Mouse (Mus musculus): Measurements from ENCODE around the gene Pigu. TPM values are rescaled to one million over a fixed set of nuclear protein-coding genes. Genes with fewer than 3 reads are reported as not detected.
A peak's percentile ranks its signal among the peaks of the same experiment; 100 is the strongest.

Gene Pigu
- total RNA-seq (2022): 10 to 100 TPM; 25.0 to 28.0 (median 26.5) TPM

GRCm38 (mm10) chr2:155356971-155357591 is at the start of gene Pigu:
Gene Pigu, minus strand, starts transcription at chr2:155357430.
- DNase-seq (ENCODE audit: low spot score): peak; percentile 98

GRCm38 (mm10) chr2:155404635-155405034 is 47.4 kb upstream of the Pigu start:
- no peak for DNase-seq (ENCODE audit: low spot score)

GRCm38 (mm10) chr2:155401926-155402325 is 44.7 kb upstream of the Pigu start:
- no peak for DNase-seq (ENCODE audit: low spot score)

DNA sequence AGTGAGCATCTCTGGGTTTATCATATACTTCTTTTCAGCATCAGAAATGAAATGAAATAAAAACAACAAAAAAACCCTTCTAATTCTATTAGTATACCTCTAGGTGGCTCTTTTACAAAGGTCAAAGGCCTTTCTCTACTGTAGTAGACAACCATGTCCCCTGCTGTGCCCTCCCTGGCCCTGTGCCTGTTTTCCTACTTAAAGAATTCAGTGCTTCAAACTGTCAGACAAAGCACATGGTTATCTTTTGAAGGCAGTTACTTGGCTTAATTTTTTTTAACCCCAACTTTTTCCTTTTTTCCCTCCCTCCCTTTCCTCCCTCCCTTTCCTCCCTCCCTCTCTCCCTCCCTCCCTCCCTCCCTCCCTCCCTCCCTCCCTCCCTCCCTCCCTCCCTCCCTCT is 43.0 kb upstream of the Pigu start:
- DNase-seq (ENCODE audit: low spot score): no peak

DNA sequence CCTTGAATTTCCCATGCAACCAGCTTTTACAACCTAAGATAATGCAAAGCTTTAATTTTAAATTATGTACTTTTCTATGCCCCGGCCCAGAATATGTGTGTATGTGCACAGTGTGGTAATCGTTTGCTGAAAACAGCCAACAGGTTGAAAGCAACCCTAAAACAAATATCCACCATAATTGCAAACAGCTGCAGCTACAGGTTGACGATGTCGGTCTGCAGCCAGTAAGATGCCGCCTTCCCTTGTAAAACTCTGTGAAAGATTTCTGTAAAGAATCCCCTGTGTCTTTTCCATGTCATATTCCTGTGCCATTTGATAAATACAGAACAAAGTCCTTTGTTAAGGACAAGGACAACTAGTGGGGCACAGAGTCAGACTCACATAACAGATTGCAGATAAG is 37.4 kb upstream of the Pigu start:
- DNase-seq (ENCODE audit: low spot score): no peak

DNA sequence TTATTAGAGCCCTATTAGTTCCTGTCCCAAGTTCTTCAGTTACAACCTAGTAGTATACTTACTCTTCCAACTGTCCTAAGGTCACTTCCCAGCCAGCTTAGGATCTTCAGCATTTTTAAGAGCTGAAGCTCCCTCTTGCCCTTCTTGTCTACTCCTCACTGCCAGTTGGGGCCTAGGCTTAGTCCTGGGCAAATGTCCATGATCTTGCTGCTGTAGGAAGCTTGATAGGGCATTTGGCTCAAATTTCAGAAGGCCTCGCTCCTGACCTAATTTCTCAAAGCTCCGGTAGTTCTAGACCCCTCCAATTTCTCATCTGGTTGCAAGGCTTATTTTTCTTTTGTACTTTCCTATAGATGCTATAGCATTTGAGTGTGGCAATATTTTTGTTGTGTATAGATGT is 31.3 kb upstream of the Pigu start:
- no peak for DNase-seq (ENCODE audit: low spot score)

DNA sequence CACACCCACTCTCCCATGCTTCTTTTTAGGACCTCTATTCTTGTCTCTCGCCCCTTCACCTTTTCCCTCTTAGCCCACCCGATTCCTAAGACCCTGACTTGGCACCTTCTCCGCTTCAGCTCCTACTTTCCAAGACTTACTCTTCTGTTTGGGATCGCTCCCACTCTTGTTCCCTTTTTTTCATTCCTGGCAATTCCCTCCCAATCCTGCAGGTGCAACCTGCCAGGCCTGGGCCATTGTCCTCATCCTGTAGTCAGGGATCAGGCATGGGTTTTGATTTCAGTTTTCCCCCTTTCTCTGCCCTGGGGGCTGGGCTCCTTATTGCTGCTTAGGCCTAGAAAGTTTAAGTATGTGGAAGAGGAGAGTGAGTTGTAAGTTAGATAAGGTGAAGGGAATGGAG is 29.8 kb upstream of the Pigu start:
- no peak for DNase-seq (ENCODE audit: low spot score)

DNA sequence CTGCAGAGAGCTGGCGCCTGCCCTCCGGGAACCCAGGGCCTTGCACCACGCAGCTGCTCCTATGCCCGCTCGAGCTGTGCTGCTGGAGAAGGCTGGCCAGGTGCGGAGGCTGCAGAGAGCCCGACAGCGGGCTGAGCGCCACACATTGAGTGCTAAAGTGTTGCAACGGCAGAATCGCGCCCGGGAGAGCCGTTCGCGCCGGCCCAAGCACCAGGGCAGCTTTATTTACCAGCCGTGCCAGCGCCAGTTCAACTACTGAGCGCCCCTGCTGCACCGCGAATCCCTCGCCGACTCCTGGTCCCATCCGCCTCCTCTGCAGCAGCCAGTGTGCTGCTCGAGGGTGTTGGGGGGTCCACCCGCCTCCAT is 29.3 kb upstream of the Pigu start:
- DNase-seq (ENCODE audit: low spot score): no peak

DNA sequence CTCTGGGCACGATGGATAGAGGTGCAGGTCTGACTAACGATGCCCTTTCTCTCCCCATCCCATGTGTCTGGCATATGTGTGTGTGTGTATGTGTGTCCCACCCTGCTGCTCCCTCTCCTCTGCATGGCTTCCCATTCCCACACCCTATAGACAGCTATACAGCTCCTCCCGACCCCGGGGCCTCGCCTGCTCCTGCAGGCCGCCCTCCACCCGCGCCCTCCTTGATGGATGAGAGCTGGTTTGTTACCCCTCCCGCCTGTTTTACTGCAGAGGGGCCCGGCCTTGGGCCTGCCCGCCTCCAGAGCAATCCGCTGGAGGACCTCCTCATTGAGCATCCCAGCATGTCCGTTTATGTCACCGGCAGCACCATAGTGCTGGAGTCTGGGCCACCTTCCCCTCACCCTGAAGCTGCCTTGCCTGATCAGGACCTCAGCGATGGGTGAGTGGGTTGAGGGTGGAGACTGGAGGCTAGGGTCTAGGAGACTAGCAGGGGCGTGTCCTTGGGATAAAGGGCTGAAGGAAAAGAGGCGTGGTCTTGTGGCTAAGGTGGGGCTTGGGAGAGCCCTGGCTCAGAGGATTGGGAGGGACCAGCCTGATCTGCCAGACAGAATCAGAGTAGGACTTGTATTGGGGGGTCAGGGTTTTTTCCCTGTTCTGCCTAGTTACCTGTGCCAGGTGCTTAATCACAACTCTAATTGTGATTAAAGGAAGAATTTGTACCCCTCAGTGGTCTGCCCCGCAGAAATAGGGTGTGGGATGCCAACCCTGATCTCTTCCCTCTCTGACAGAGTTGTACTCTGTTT is 28.7 kb upstream of the Pigu start:
- DNase-seq (ENCODE audit: low spot score): no peak

DNA sequence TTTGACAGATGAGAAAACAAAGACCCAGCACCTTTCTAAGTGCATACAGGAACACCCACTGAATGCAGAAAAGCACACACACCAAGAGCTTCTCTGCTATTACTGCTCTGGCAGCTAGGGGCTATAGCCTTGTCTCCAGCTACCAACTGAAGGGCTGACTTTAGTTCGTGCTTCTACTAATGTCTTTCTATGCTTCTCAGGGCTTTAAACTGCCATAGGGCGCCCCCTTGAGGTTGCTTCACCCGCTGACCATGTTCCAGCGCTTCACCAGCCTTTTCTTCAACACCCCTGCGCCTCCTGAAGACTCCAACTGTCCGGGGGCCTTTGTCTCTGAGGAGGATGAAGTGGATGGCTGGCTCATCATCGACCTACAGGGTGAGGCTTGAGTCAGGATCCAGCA is 27.9 kb upstream of the Pigu start:
- DNase-seq (ENCODE audit: low spot score): peak; percentile 81

- DNase-seq (ENCODE audit: low spot score): peak; percentile 68
These were observed 25.7 kb upstream of the Pigu start for GRCm38 (mm10) chr2:155382791-155383438.

GRCm38 (mm10) chr2:155382332-155382700 is 25.1 kb upstream of the Pigu start:
- DNase-seq (ENCODE audit: low spot score): no peak

- DNase-seq (ENCODE audit: low spot score): peak; percentile 96
These were observed 24.6 kb upstream of the Pigu start for GRCm38 (mm10) chr2:155381643-155382331.

- DNase-seq (ENCODE audit: low spot score): no peak
These were observed 23.8 kb upstream of the Pigu start for GRCm38 (mm10) chr2:155381060-155381437.

DNA sequence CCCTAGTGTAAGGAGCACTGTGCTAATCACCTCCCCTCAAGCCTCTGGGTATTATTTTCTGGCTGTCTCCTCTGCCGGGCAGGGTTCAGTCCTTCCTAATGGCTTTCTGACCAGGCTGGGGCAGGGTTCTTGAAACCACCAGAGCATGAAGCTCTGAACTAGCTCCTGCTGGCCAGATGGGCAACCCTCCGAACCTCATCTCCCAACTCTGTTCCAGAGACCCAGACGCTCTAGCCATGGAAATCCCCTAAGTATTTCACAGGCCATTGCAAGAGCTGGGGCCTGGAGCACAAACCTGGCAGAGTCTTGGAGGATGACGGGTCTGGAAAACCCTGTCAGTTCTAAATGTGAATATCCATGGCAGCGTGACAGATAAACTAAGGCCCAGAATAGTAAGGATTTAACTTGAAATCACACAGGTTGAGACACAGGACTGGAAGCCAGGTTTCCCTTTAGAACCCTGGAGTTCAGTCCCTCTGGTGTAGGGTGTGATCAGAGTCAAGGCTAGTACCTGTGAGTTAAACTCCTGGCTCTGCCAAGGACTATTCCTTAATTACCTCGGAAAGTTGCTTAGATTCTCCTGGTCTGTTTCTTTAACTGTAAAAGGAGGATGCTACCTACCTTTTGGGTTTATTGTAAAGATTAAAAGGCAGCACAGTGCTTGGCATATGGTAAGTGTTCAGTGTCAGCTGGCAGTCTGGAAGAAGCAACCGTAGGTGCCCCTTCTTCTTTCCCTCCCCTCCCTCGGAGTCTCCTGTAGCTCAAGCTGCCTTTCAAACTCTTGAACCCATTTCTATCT is 23.2 kb upstream of the Pigu start, which contains the start of gene Trp53inp2:
TSS of gene Trp53inp2 (plus strand) at position 799 of the 799 bp plus-strand sequence.
- DNase-seq (ENCODE audit: low spot score): no peak

DNA sequence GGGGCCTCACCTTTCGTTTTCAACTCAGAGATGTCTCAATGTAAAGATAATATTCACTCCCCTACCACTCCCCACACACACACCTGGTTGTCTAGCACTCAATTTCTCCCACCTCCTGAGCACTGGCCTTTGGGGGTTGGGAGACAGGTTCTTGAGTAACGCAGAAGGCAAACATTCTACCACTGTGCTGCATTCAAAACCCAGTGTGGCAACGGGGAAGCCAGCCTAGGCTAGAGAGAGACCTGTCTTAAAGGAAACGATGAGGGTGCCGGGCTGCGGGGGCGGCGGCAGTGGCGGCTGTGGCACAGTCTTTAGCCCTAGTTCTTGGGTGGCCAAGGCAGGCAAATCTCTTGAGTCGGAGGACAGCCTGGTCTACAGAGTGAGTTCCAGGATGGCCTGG is 19.0 kb upstream of the Pigu start:
- no peak for DNase-seq (ENCODE audit: low spot score)

DNA sequence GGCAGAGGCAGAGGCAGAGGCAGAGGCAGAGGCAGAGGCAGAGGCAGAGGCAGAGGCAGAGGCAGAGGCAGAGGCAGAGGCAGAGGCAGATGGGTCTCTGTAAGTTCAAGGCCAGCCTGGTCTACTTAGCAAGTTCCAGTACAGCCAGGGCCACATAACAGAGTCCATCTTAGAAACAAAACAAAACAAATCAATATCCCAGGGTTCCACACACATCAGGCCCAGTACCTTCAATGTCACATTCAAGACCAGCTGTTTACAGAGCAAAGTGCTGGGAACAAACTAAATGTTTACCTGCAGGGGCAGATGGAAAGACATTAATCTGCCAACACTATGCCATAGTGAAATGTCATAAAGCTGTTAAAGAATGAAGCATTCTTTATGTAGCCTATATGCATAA is 17.3 kb upstream of the Pigu start:
- DNase-seq (ENCODE audit: low spot score): no peak

DNA sequence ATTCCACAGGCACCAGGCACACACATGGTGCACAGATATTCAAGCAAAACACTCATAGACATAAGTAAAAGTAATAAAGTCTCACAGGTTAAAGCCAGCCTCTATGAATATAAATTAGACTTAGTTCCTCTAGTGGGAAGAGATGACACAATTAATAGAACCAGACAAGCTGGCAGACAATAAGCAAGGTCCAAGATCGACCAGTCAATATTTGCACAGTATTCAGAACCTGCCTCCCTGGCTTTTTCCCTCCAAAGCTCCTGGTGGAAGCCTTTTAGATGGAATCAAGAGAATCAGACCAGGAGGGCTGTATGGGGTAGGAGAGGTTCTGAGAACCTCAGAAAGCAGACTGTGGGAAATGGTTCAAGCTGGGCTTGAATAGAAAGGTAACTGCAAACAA is 16.7 kb upstream of the Pigu start:
- DNase-seq (ENCODE audit: low spot score): no peak

GRCm38 (mm10) chr2:155373302-155373701 is 16.1 kb upstream of the Pigu start:
- DNase-seq (ENCODE audit: low spot score): no peak

- DNase-seq (ENCODE audit: low spot score): no peak
These were observed 15.2 kb upstream of the Pigu start for GRCm38 (mm10) chr2:155372451-155372850.

- DNase-seq (ENCODE audit: low spot score): peak; percentile 72
These were observed 12.2 kb upstream of the Pigu start for GRCm38 (mm10) chr2:155369333-155369883.
